Mouse (Mus musculus): ENCODE measurements around the gene Alpl. TPM values are rescaled to one million over a fixed set of nuclear protein-coding genes. Genes with fewer than 3 reads are reported as not detected.
A peak's percentile ranks its signal among the peaks of the same experiment; 100 is the strongest.

The Alpl gene
- 9.9 and 10.8 TPM in 2 replicates for polyA plus RNA-seq (2014; fragmentation: Nextera tagmentation; extraction: Ambion mirVana)

- ATAC-seq (replicated peaks; ENCODE audit: insufficient number of reproducible peaks, low FRiP score, low TSS enrichment, low read depth) (peak; percentile 49), DNase-seq (ENCODE audit: low spot score) (peak; percentile 80)
- no peaks in the 10 kb centered on the region for H3K9me3 ChIP-seq (replicated peaks; ENCODE audit: control insufficient read depth, low read length)
- H3K4me2 ChIP-seq (ENCODE audit: low read depth, low read length), result peak within 1 kb of the TSS; percentile 71
- peaks cover 8% of the 10 kb centered on the region; the same call in 1 of the 2 replicates for H3K27me3 ChIP-seq (ENCODE audit: control insufficient read depth, insufficient read depth, low read length)
- H3K36me3 ChIP-seq (replicated peaks; ENCODE audit: control insufficient read depth, insufficient read depth, low read depth, low read length), result no peaks in the 10 kb centered on the region
- under 1% methylated on average over 65 of the region's 78 CpGs for WGBS
- peak within 1 kb of the TSS; percentile 35 for H3K9ac ChIP-seq (replicated peaks; ENCODE audit: low read length)
- peak within 1 kb of the TSS; percentile 34 for H3K4me3 ChIP-seq (ENCODE audit: low read depth, low read length)
- no peak within 1 kb of the TSS for H3K27ac ChIP-seq (replicated peaks; ENCODE audit: low read depth, low read length)
- H3K4me1 ChIP-seq (ENCODE audit: control insufficient read depth, insufficient read depth, low read length), result no peaks in the 10 kb centered on the region; the same call in 1 of the 2 replicates
Measured at GRCm38 (mm10) chr4:137795611-137796557, at the start of gene Alpl. Alpl (minus strand) TSS chr4:137796384.

DNA sequence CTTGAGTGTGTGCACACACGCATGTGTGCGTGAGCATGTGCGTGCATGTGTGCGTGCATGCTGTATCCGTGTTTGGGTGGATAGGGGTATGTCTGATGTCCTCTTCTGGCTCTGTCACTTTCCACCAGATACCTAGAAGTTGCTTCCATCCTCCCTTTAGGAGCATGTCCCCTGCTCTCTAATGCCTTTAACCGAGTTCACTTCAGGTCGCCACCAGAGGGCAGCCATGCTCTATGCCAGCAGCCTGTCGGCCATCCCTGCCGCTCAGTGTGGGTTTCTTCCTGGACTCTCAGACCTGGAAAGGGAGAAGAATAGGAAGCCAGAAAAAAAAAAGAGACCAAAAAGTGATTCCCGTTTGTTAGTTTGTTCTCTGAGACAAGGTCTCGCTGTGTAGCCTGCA lies 48.5 kb upstream of the Alpl start:
- WGBS, result 24% methylated on average over 11 of the region's 11 CpGs
- ATAC-seq (replicated peaks; ENCODE audit: insufficient number of reproducible peaks, low FRiP score, low TSS enrichment, low read depth), result 0 out of 2 replicates have a peak, but pooled peaks have one; percentile 44

GRCm38 (mm10) chr4:137839452-137839851 lies 43.3 kb upstream of the Alpl start:
- DNase-seq (ENCODE audit: low spot score) (no peak), ATAC-seq (replicated peaks; ENCODE audit: insufficient number of reproducible peaks, low FRiP score, low TSS enrichment, low read depth) (no peak)
- Histone ChIP-seq H3K36me3 (replicated peaks; ENCODE audit: control insufficient read depth, insufficient read depth, low read depth, low read length) (no peaks in the 10 kb centered on the region), H3K4me1 (ENCODE audit: control insufficient read depth, insufficient read depth, low read length) (no peaks in the 10 kb centered on the region), H3K4me2 (ENCODE audit: low read depth, low read length) (no peak overlapping the region), H3K27ac (replicated peaks; ENCODE audit: low read depth, low read length) (no peak overlapping the region), H3K27me3 (ENCODE audit: control insufficient read depth, insufficient read depth, low read length) (no peaks in the 10 kb centered on the region), H3K4me3 (ENCODE audit: low read depth, low read length) (no peak overlapping the region), H3K9me3 (replicated peaks; ENCODE audit: control insufficient read depth, low read length) (no peaks in the 10 kb centered on the region), H3K9ac (replicated peaks; ENCODE audit: low read length) (no peak overlapping the region)
- 85% methylated on average over 5 of the region's 5 CpGs for WGBS

More for the DNA sequence above, 48.5 kb upstream of the Alpl start:
- no peak overlapping the region for H3K9ac ChIP-seq (replicated peaks; ENCODE audit: low read length)
- H3K27ac ChIP-seq (replicated peaks; ENCODE audit: low read depth, low read length), result no peak overlapping the region
- H3K36me3 ChIP-seq (replicated peaks; ENCODE audit: control insufficient read depth, insufficient read depth, low read depth, low read length), result no peaks in the 10 kb centered on the region
- peak; percentile 83 for DNase-seq (ENCODE audit: low spot score)
- H3K9me3 ChIP-seq (replicated peaks; ENCODE audit: control insufficient read depth, low read length), result no peaks in the 10 kb centered on the region
- H3K4me1 ChIP-seq (ENCODE audit: control insufficient read depth, insufficient read depth, low read length), result no peaks in the 10 kb centered on the region
- H3K4me3 ChIP-seq (ENCODE audit: low read depth, low read length), result no peak overlapping the region
- no peaks in the 10 kb centered on the region for H3K27me3 ChIP-seq (ENCODE audit: control insufficient read depth, insufficient read depth, low read length)
- no peak overlapping the region for H3K4me2 ChIP-seq (ENCODE audit: low read depth, low read length)

- H3K36me3 ChIP-seq (replicated peaks; ENCODE audit: control insufficient read depth, insufficient read depth, low read depth, low read length), result no peaks in the 10 kb centered on the region
- WGBS, result 95% methylated on average over 2 of the region's 2 CpGs
- H3K4me1 ChIP-seq (ENCODE audit: control insufficient read depth, insufficient read depth, low read length), result no peaks in the 10 kb centered on the region
- ATAC-seq (replicated peaks; ENCODE audit: insufficient number of reproducible peaks, low FRiP score, low TSS enrichment, low read depth) (no peak), DNase-seq (ENCODE audit: low spot score) (no peak)
- H3K27ac ChIP-seq (replicated peaks; ENCODE audit: low read depth, low read length), result no peak overlapping the region
- no peak overlapping the region for H3K4me2 ChIP-seq (ENCODE audit: low read depth, low read length)
- no peaks in the 10 kb centered on the region for H3K9me3 ChIP-seq (replicated peaks; ENCODE audit: control insufficient read depth, low read length)
- no peak overlapping the region for H3K9ac ChIP-seq (replicated peaks; ENCODE audit: low read length)
- no peaks in the 10 kb centered on the region for H3K27me3 ChIP-seq (ENCODE audit: control insufficient read depth, insufficient read depth, low read length)
- no peak overlapping the region for H3K4me3 ChIP-seq (ENCODE audit: low read depth, low read length)
Measured at GRCm38 (mm10) chr4:137838791-137839190, 42.6 kb upstream of the Alpl start.

DNA sequence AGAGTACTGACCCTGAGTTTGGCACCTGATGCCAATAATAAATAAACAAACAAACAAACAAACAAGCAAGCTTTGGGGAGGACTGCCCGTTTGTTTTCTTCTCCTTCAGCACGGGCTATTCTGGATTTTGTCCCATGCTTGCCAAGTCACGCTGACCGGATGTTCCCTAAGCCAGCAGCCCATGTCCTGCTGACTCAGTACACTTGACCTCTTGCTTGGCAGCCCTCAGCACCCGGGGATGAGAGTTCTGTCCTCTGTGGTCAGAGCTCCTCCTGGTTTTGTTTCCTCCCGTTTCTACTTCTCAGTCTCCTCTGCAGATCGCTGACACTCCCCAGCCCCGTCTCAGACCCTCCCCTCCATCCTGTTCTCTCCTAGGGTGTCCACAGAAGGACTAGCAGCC lies 41.6 kb upstream of the Alpl start:
- Histone ChIP-seq H3K9ac (replicated peaks; ENCODE audit: low read length) (no peak overlapping the region), H3K4me1 (ENCODE audit: control insufficient read depth, insufficient read depth, low read length) (no peaks in the 10 kb centered on the region), H3K4me3 (ENCODE audit: low read depth, low read length) (no peak overlapping the region), H3K27me3 (ENCODE audit: control insufficient read depth, insufficient read depth, low read length) (no peaks in the 10 kb centered on the region), H3K27ac (replicated peaks; ENCODE audit: low read depth, low read length) (no peak overlapping the region), H3K4me2 (ENCODE audit: low read depth, low read length) (no peak overlapping the region), H3K36me3 (replicated peaks; ENCODE audit: control insufficient read depth, insufficient read depth, low read depth, low read length) (no peaks in the 10 kb centered on the region), H3K9me3 (replicated peaks; ENCODE audit: control insufficient read depth, low read length) (no peaks in the 10 kb centered on the region)
- ATAC-seq (replicated peaks; ENCODE audit: insufficient number of reproducible peaks, low FRiP score, low TSS enrichment, low read depth) (no peak), DNase-seq (ENCODE audit: low spot score) (no peak)
- WGBS, result 83% methylated on average over 8 of the region's 8 CpGs

GRCm38 (mm10) chr4:137836741-137837140 lies 40.6 kb upstream of the Alpl start:
- H3K4me3 ChIP-seq (ENCODE audit: low read depth, low read length), result no peak overlapping the region
- no peaks in the 10 kb centered on the region for H3K9me3 ChIP-seq (replicated peaks; ENCODE audit: control insufficient read depth, low read length)
- H3K4me2 ChIP-seq (ENCODE audit: low read depth, low read length), result no peak overlapping the region
- ATAC-seq (replicated peaks; ENCODE audit: insufficient number of reproducible peaks, low FRiP score, low TSS enrichment, low read depth), result no peak
- H3K27me3 ChIP-seq (ENCODE audit: control insufficient read depth, insufficient read depth, low read length), result no peaks in the 10 kb centered on the region
- no peak overlapping the region for H3K9ac ChIP-seq (replicated peaks; ENCODE audit: low read length)
- H3K27ac ChIP-seq (replicated peaks; ENCODE audit: low read depth, low read length), result no peak overlapping the region
- H3K36me3 ChIP-seq (replicated peaks; ENCODE audit: control insufficient read depth, insufficient read depth, low read depth, low read length), result no peaks in the 10 kb centered on the region
- no peak for DNase-seq (ENCODE audit: low spot score)
- H3K4me1 ChIP-seq (ENCODE audit: control insufficient read depth, insufficient read depth, low read length), result no peaks in the 10 kb centered on the region
- WGBS, result 83% methylated on average over 5 of the region's 5 CpGs

GRCm38 (mm10) chr4:137835624-137836337 lies 39.6 kb upstream of the Alpl start:
- ATAC-seq (replicated peaks; ENCODE audit: insufficient number of reproducible peaks, low FRiP score, low TSS enrichment, low read depth) (peak; percentile 90), DNase-seq (ENCODE audit: low spot score) (peak; percentile 90)
- Histone ChIP-seq H3K4me3 (ENCODE audit: low read depth, low read length) (no peak overlapping the region), H3K9ac (replicated peaks; ENCODE audit: low read length) (no peak overlapping the region), H3K27ac (replicated peaks; ENCODE audit: low read depth, low read length) (no peak overlapping the region), H3K27me3 (ENCODE audit: control insufficient read depth, insufficient read depth, low read length) (no peaks in the 10 kb centered on the region), H3K36me3 (replicated peaks; ENCODE audit: control insufficient read depth, insufficient read depth, low read depth, low read length) (no peaks in the 10 kb centered on the region), H3K4me2 (ENCODE audit: low read depth, low read length) (peak overlapping the region; percentile 25), H3K4me1 (ENCODE audit: control insufficient read depth, insufficient read depth, low read length) (no peaks in the 10 kb centered on the region), H3K9me3 (replicated peaks; ENCODE audit: control insufficient read depth, low read length) (no peaks in the 10 kb centered on the region)
- 11% methylated on average over 14 of the region's 14 CpGs for WGBS

- no peak overlapping the region for H3K9ac ChIP-seq (replicated peaks; ENCODE audit: low read length)
- 81% methylated on average over 11 of the region's 11 CpGs for whole genome bisulfite sequencing
- no peak for ATAC-seq (replicated peaks; ENCODE audit: insufficient number of reproducible peaks, low FRiP score, low TSS enrichment, low read depth)
- no peaks in the 10 kb centered on the region for H3K9me3 ChIP-seq (replicated peaks; ENCODE audit: control insufficient read depth, low read length)
- H3K27me3 ChIP-seq (ENCODE audit: control insufficient read depth, insufficient read depth, low read length), result no peaks in the 10 kb centered on the region
- H3K4me3 ChIP-seq (ENCODE audit: low read depth, low read length), result no peak overlapping the region
- no peaks in the 10 kb centered on the region for H3K36me3 ChIP-seq (replicated peaks; ENCODE audit: control insufficient read depth, insufficient read depth, low read depth, low read length)
- H3K27ac ChIP-seq (replicated peaks; ENCODE audit: low read depth, low read length), result no peak overlapping the region
- H3K4me2 ChIP-seq (ENCODE audit: low read depth, low read length), result no peak overlapping the region
- DNase-seq (ENCODE audit: low spot score), result no peak
- no peaks in the 10 kb centered on the region for H3K4me1 ChIP-seq (ENCODE audit: control insufficient read depth, insufficient read depth, low read length)
Measured at GRCm38 (mm10) chr4:137831598-137831997, 35.4 kb upstream of the Alpl start.

Data from embryonic facial prominence, embryonic 11.5 days (tissue).